Mouse (Mus musculus): ENCODE results near the gene Pxdc1. TPM values are rescaled to one million over a fixed set of nuclear protein-coding genes. Genes with fewer than 3 reads are reported as not detected.
A peak's percentile ranks its signal among the peaks of the same experiment; 100 is the strongest.

Pxdc1 gene
- total and polyA plus RNA-seq, 2 experiments from 2014 or later = 11.3 to 25.2 TPM

GRCm38 (mm10) chr13:34651474-34651991 is 1.8 kb downstream of the Pxdc1 start:
- TF ChIP-seq CTCF (IDR thresholded peaks at IDR 0.05; ENCODE audit: low read depth) = no peak
- peak overlapping the region; percentile 88 for H3K4me2 ChIP-seq (ENCODE audit: low read depth, low read length)
- H3K36me3 ChIP-seq (ENCODE audit: insufficient read depth, low read length) = no peaks in the 10 kb centered on the region
- peaks cover 4% of the 10 kb centered on the region; the same call in 1 of the 2 replicates for H3K4me1 ChIP-seq (ENCODE audit: insufficient read depth, low read length)
- H3K9me3 ChIP-seq (ENCODE audit: low read length) = no peaks in the 10 kb centered on the region
- no peaks in the 10 kb centered on the region for H3K27me3 ChIP-seq (ENCODE audit: insufficient read depth, low read length)
- WGBS = 3% methylated on average over 24 of the region's 24 CpGs
- ATAC-seq = peak; percentile 15; the same call in 1 of the 2 replicates
- peak overlapping the region; percentile 64 for H3K9ac ChIP-seq (replicated peaks; ENCODE audit: low read length)
- peak overlapping the region; percentile 53 for H3K4me3 ChIP-seq (ENCODE audit: low read length)
- peak; percentile 35 for DNase-seq (ENCODE audit: low spot score)
- H3K27ac ChIP-seq = peak overlapping the region; percentile 51; the same call in 1 of the 2 replicates

- WGBS = 19% methylated on average over 10 of the region's 10 CpGs
- Histone ChIP-seq H3K36me3 (ENCODE audit: insufficient read depth, low read length) (no peaks in the 10 kb centered on the region), H3K4me1 (ENCODE audit: insufficient read depth, low read length) (peaks cover 4% of the 10 kb centered on the region; the same call in 1 of the 2 replicates), H3K9ac (replicated peaks; ENCODE audit: low read length) (peak overlapping the region; percentile 64), H3K4me3 (ENCODE audit: low read length) (peak overlapping the region; percentile 53), H3K4me2 (ENCODE audit: low read depth, low read length) (peak overlapping the region; percentile 88), H3K27me3 (ENCODE audit: insufficient read depth, low read length) (no peaks in the 10 kb centered on the region), H3K27ac (no peak overlapping the region), H3K9me3 (ENCODE audit: low read length) (no peaks in the 10 kb centered on the region)
- DNase-seq (ENCODE audit: low spot score) (peak; percentile 73), ATAC-seq (0 out of 2 replicates have a peak, but pooled peaks have one; percentile 8)
- no peak for TF ChIP-seq CTCF (IDR thresholded peaks at IDR 0.05; ENCODE audit: low read depth)
Observed at GRCm38 (mm10) chr13:34650953-34651352, 2.3 kb downstream of the Pxdc1 start.

- no peaks in the 10 kb centered on the region for H3K9me3 ChIP-seq (ENCODE audit: low read length)
- H3K4me3 ChIP-seq (ENCODE audit: low read length) = peak overlapping the region; percentile 53
- H3K4me2 ChIP-seq (ENCODE audit: low read depth, low read length) = peak overlapping the region; percentile 88
- H3K27ac ChIP-seq = no peak overlapping the region
- no peaks in the 10 kb centered on the region for H3K27me3 ChIP-seq (ENCODE audit: insufficient read depth, low read length)
- DNase-seq (ENCODE audit: low spot score) = no peak
- WGBS = 63% methylated on average over 6 of the region's 6 CpGs
- no peak for TF ChIP-seq CTCF (IDR thresholded peaks at IDR 0.05; ENCODE audit: low read depth)
- no peaks in the 10 kb centered on the region for H3K36me3 ChIP-seq (ENCODE audit: insufficient read depth, low read length)
- peaks cover 4% of the 10 kb centered on the region; the same call in 1 of the 2 replicates for H3K4me1 ChIP-seq (ENCODE audit: insufficient read depth, low read length)
- no peak overlapping the region for H3K9ac ChIP-seq (replicated peaks; ENCODE audit: low read length)
- no peak for ATAC-seq
Observed at GRCm38 (mm10) chr13:34650371-34650770, 2.9 kb downstream of the Pxdc1 start.

- 58% methylated on average over 4 of the region's 4 CpGs for WGBS
- H3K27ac ChIP-seq = no peak overlapping the region
- no peak for TF ChIP-seq CTCF (IDR thresholded peaks at IDR 0.05; ENCODE audit: low read depth)
- H3K36me3 ChIP-seq (ENCODE audit: insufficient read depth, low read length) = no peaks in the 10 kb centered on the region
- ATAC-seq (no peak), DNase-seq (ENCODE audit: low spot score) (no peak)
- peaks cover 4% of the 10 kb centered on the region; the same call in 1 of the 2 replicates for H3K4me1 ChIP-seq (ENCODE audit: insufficient read depth, low read length)
- no peak overlapping the region for H3K4me3 ChIP-seq (ENCODE audit: low read length)
- H3K4me2 ChIP-seq (ENCODE audit: low read depth, low read length) = 0 out of 2 replicates have a peak overlapping the region, but pooled peaks have one; percentile 6
- H3K9ac ChIP-seq (replicated peaks; ENCODE audit: low read length) = no peak overlapping the region
- no peaks in the 10 kb centered on the region for H3K27me3 ChIP-seq (ENCODE audit: insufficient read depth, low read length)
- H3K9me3 ChIP-seq (ENCODE audit: low read length) = no peaks in the 10 kb centered on the region
Observed at GRCm38 (mm10) chr13:34647751-34648150, 5.5 kb downstream of the Pxdc1 start.

- ATAC-seq (no peak), DNase-seq (ENCODE audit: low spot score) (no peak)
Observed at GRCm38 (mm10) chr13:34647221-34647620, 6.1 kb downstream of the Pxdc1 start.

GRCm38 (mm10) chr13:34646240-34646750 is 7.0 kb downstream of the Pxdc1 start:
- no peak for TF ChIP-seq CTCF (IDR thresholded peaks at IDR 0.05; ENCODE audit: low read depth)
- Histone ChIP-seq H3K4me1 (ENCODE audit: insufficient read depth, low read length) (no peaks in the 10 kb centered on the region; the same call in 1 of the 2 replicates), H3K27ac (no peak overlapping the region), H3K36me3 (ENCODE audit: insufficient read depth, low read length) (no peaks in the 10 kb centered on the region), H3K27me3 (ENCODE audit: insufficient read depth, low read length) (no peaks in the 10 kb centered on the region), H3K4me2 (ENCODE audit: low read depth, low read length) (no peak overlapping the region), H3K4me3 (ENCODE audit: low read length) (no peak overlapping the region), H3K9me3 (ENCODE audit: low read length) (no peaks in the 10 kb centered on the region), H3K9ac (replicated peaks; ENCODE audit: low read length) (no peak overlapping the region)
- 47% methylated on average over 7 of the region's 7 CpGs for WGBS
- no peak for ATAC-seq
- DNase-seq (ENCODE audit: low spot score) = no peak

More at GRCm38 (mm10) chr13:34647221-34647620, 6.1 kb downstream of the Pxdc1 start:
- Histone ChIP-seq H3K4me1 (ENCODE audit: insufficient read depth, low read length) (no peaks in the 10 kb centered on the region; the same call in 1 of the 2 replicates), H3K9ac (replicated peaks; ENCODE audit: low read length) (no peak overlapping the region), H3K27ac (no peak overlapping the region), H3K27me3 (ENCODE audit: insufficient read depth, low read length) (no peaks in the 10 kb centered on the region), H3K4me2 (ENCODE audit: low read depth, low read length) (0 out of 2 replicates have a peak overlapping the region, but pooled peaks have one; percentile 6), H3K36me3 (ENCODE audit: insufficient read depth, low read length) (no peaks in the 10 kb centered on the region), H3K9me3 (ENCODE audit: low read length) (no peaks in the 10 kb centered on the region), H3K4me3 (ENCODE audit: low read length) (no peak overlapping the region)
- no peak for TF ChIP-seq CTCF (IDR thresholded peaks at IDR 0.05; ENCODE audit: low read depth)
- 79% methylated on average over 8 of the region's 8 CpGs for WGBS

- Histone ChIP-seq H3K4me2 (ENCODE audit: low read depth, low read length) (no peak overlapping the region), H3K27ac (no peak overlapping the region), H3K36me3 (ENCODE audit: insufficient read depth, low read length) (no peaks in the 10 kb centered on the region), H3K9ac (replicated peaks; ENCODE audit: low read length) (no peak overlapping the region), H3K4me1 (ENCODE audit: insufficient read depth, low read length) (no peaks in the 10 kb centered on the region; the same call in 1 of the 2 replicates), H3K27me3 (ENCODE audit: insufficient read depth, low read length) (no peaks in the 10 kb centered on the region), H3K4me3 (ENCODE audit: low read length) (no peak overlapping the region), H3K9me3 (ENCODE audit: low read length) (no peaks in the 10 kb centered on the region)
- no peak for TF ChIP-seq CTCF (IDR thresholded peaks at IDR 0.05; ENCODE audit: low read depth)
- no peak for ATAC-seq
- 90% methylated on average over 5 of the region's 5 CpGs for WGBS
- DNase-seq (ENCODE audit: low spot score) = no peak
Observed at GRCm38 (mm10) chr13:34645519-34645918, 7.8 kb downstream of the Pxdc1 start.

Data from hindbrain, postnatal 0 days (tissue).